Mouse (Mus musculus): ENCODE data around the gene Zfp36.

GRCm38 (mm10) chr7:28380237-28381016, at the start of gene Zfp36:
- no peak for TF ChIP-seq CTCF (IDR thresholded peaks at IDR 0.05; ENCODE audit: borderline replicate concordance, insufficient read depth, low read length)
- TF ChIP-seq POLR2A (IDR thresholded peaks at IDR 0.05; ENCODE audit: low read depth, low read length): no peak; the same call in 1 of the 2 replicates
